Mouse (Mus musculus): ENCODE measurements at regions not wholly inside any gene's neighbourhood (a gene's known extent, or its start where the extent isn't known, plus 50 kb on each side); places are given as distances from the start of the nearest gene placed in this dataset.

GRCm38 (mm10) chr1:92707917-92708897, 59.6 kb upstream of the Otos start:
- no peak overlapping the region for H3K9ac ChIP-seq
- 76% methylated on average over 19 of the region's 19 CpGs for WGBS
- H3K9me3 ChIP-seq: no peaks in the 10 kb centered on the region
- no peaks in the 10 kb centered on the region for H3K36me3 ChIP-seq
- H3K4me1 ChIP-seq: peaks cover 26% of the 10 kb centered on the region
- ATAC-seq (ENCODE audit: insufficient number of reproducible peaks, insufficient read depth, low FRiP score, low TSS enrichment, low read depth): no peak
- H3K27me3 ChIP-seq: no peaks in the 10 kb centered on the region
- H3K4me3 ChIP-seq: no peak overlapping the region
- no peak overlapping the region for H3K4me2 ChIP-seq
- 0 out of 2 replicates have a peak overlapping the region, but pooled peaks have one; percentile 7 for H3K27ac ChIP-seq

GRCm38 (mm10) chr1:92707441-92707840, 58.8 kb upstream of the Otos start:
- 80% methylated on average over 2 of the region's 2 CpGs for WGBS

GRCm38 (mm10) chr1:92703903-92704302, 55.3 kb upstream of the Otos start:
- Histone ChIP-seq H3K4me1 (peaks cover 30% of the 10 kb centered on the region), H3K36me3 (no peaks in the 10 kb centered on the region), H3K27me3 (peaks cover 6% of the 10 kb centered on the region; the same call in 1 of the 2 replicates), H3K4me2 (no peak overlapping the region), H3K9me3 (no peaks in the 10 kb centered on the region), H3K27ac (0 out of 2 replicates have a peak overlapping the region, but pooled peaks have one; percentile 12), H3K4me3 (no peak overlapping the region), H3K9ac (no peak overlapping the region)
- WGBS: 68% methylated on average over 12 of the region's 12 CpGs
- 0 out of 2 replicates have a peak, but pooled peaks have one; percentile 23 for ATAC-seq (ENCODE audit: insufficient number of reproducible peaks, insufficient read depth, low FRiP score, low TSS enrichment, low read depth)

More at GRCm38 (mm10) chr1:92707441-92707840, 58.8 kb upstream of the Otos start:
- no peaks in the 10 kb centered on the region for H3K27me3 ChIP-seq
- no peaks in the 10 kb centered on the region for H3K36me3 ChIP-seq
- no peak overlapping the region for H3K4me3 ChIP-seq
- H3K9ac ChIP-seq: no peak overlapping the region
- no peak overlapping the region for H3K27ac ChIP-seq
- no peak for ATAC-seq (ENCODE audit: insufficient number of reproducible peaks, insufficient read depth, low FRiP score, low TSS enrichment, low read depth)
- no peak overlapping the region for H3K4me2 ChIP-seq
- H3K4me1 ChIP-seq: peaks cover 29% of the 10 kb centered on the region
- H3K9me3 ChIP-seq: no peaks in the 10 kb centered on the region

GRCm38 (mm10) chr1:92703270-92703669, 54.6 kb upstream of the Otos start:
- peak overlapping the region; percentile 40 for H3K27ac ChIP-seq
- H3K4me2 ChIP-seq: no peak overlapping the region
- no peak for ATAC-seq (ENCODE audit: insufficient number of reproducible peaks, insufficient read depth, low FRiP score, low TSS enrichment, low read depth)
- H3K9ac ChIP-seq: no peak overlapping the region
- H3K4me3 ChIP-seq: no peak overlapping the region
- no peaks in the 10 kb centered on the region for H3K36me3 ChIP-seq
- H3K9me3 ChIP-seq: no peaks in the 10 kb centered on the region
- peaks cover 6% of the 10 kb centered on the region; the same call in 1 of the 2 replicates for H3K27me3 ChIP-seq
- peaks cover 30% of the 10 kb centered on the region for H3K4me1 ChIP-seq
- 71% methylated on average over 3 of the region's 3 CpGs for WGBS

- WGBS: 92% methylated on average over 2 of the region's 2 CpGs
- peaks cover 6% of the 10 kb centered on the region; the same call in 1 of the 2 replicates for H3K27me3 ChIP-seq
- H3K27ac ChIP-seq: no peak overlapping the region
- no peak for ATAC-seq (ENCODE audit: insufficient number of reproducible peaks, insufficient read depth, low FRiP score, low TSS enrichment, low read depth)
- H3K4me1 ChIP-seq: peaks cover 30% of the 10 kb centered on the region
- no peak overlapping the region for H3K4me3 ChIP-seq
- no peak overlapping the region for H3K4me2 ChIP-seq
- H3K9me3 ChIP-seq: no peaks in the 10 kb centered on the region
- no peak overlapping the region for H3K9ac ChIP-seq
- H3K36me3 ChIP-seq: no peaks in the 10 kb centered on the region
These were observed 51.5 kb upstream of the Otos start for GRCm38 (mm10) chr1:92700107-92700506.

- WGBS: 19% methylated on average over 6 of the region's 6 CpGs
- ATAC-seq (ENCODE audit: insufficient number of reproducible peaks, insufficient read depth, low FRiP score, low TSS enrichment, low read depth): no peak
- Histone ChIP-seq H3K4me2 (no peak overlapping the region), H3K4me3 (no peak overlapping the region), H3K9ac (no peak overlapping the region), H3K9me3 (no peaks in the 10 kb centered on the region), H3K4me1 (peaks cover 30% of the 10 kb centered on the region), H3K36me3 (no peaks in the 10 kb centered on the region), H3K27ac (0 out of 2 replicates have a peak overlapping the region, but pooled peaks have one; percentile 5), H3K27me3 (peaks cover 6% of the 10 kb centered on the region; the same call in 1 of the 2 replicates)
These were observed 51.1 kb upstream of the Otos start for GRCm38 (mm10) chr1:92699697-92700096.

GRCm38 (mm10) chr1:92699048-92699447, 50.4 kb upstream of the Otos start:
- H3K27ac ChIP-seq: no peak overlapping the region

GRCm38 (mm10) chr1:92698541-92698940, 49.9 kb upstream of the Otos start:
- H3K4me3 ChIP-seq: no peak overlapping the region
- H3K9ac ChIP-seq: no peak overlapping the region; the same call in 1 of the 2 replicates
- no peaks in the 10 kb centered on the region for H3K36me3 ChIP-seq
- H3K27ac ChIP-seq: no peak overlapping the region
- no peak overlapping the region for H3K4me2 ChIP-seq
- no peaks in the 10 kb centered on the region for H3K9me3 ChIP-seq
- WGBS: 91% methylated on average over 3 of the region's 3 CpGs
- H3K27me3 ChIP-seq: peaks cover 6% of the 10 kb centered on the region; the same call in 1 of the 2 replicates
- peaks cover 23% of the 10 kb centered on the region for H3K4me1 ChIP-seq
- ATAC-seq (ENCODE audit: insufficient number of reproducible peaks, insufficient read depth, low FRiP score, low TSS enrichment, low read depth): no peak

More at GRCm38 (mm10) chr1:92699048-92699447, 50.4 kb upstream of the Otos start:
- Histone ChIP-seq H3K9me3 (no peaks in the 10 kb centered on the region), H3K4me2 (peak overlapping the region; percentile 31), H3K4me3 (no peak overlapping the region), H3K27me3 (peaks cover 6% of the 10 kb centered on the region; the same call in 1 of the 2 replicates), H3K9ac (peak overlapping the region; percentile 46), H3K36me3 (no peaks in the 10 kb centered on the region), H3K4me1 (peaks cover 28% of the 10 kb centered on the region)
- ATAC-seq (ENCODE audit: insufficient number of reproducible peaks, insufficient read depth, low FRiP score, low TSS enrichment, low read depth): peak; percentile 84; the same call in 1 of the 2 replicates
- 5% methylated on average over 9 of the region's 9 CpGs for WGBS

Data from embryonic facial prominence, embryonic 13.5 days (tissue).